Mouse (Mus musculus) CD8-positive naive resting alpha-beta T cell, adult 2 months (primary cell): Measurements from ENCODE around the gene Capn2.

Experiments
- DNase-seq, 2 experiments: peaks; one replicate each; pipeline ENCODE4 v3.0.0; 2022; ENCODE audit warnings: low read depth in 2 of 2, low spot score in 2 of 2

Gene Capn2

DNA sequence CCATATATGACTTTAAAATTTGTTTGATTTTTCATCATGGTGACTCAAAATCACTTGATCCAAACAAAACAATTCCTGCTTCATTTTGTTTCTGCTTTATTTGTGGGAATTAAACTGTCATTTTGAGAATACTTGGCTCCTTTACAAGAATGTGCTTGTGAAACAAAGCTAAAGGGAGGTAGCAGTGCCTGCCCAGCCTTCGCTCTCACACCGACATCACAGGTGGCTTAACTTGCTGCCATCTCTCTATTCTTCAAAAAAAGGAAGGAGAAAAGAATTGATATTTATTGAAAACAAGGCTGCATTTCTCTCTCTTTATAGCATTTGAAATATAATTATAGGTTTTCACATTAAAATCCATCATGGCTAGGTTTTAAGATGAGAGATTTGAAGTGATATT, 93.1 kb downstream of the Capn2 start:
- no peak for DNase-seq

DNA sequence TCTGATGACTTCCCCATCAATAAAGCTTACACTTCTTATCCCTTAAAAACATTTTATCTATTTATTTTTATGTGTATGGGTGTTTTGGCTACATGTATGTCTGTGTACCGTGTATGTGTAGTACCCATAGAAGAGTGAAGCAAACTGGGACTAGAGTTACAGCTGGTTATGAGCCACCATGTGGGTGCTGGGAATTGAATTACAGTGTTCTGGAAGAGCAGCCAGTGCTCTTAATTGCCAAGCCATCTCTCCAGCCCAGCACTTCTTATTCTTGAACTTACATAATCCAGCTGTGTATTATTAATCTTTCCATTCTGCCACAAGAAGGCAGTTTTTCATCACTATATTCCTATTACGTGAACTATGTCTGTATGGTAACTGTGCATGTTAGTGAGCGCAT, 97.9 kb downstream of the Capn2 start:
- DNase-seq: no peak
